Mouse (Mus musculus): ENCODE data around the gene Nr1i2.

GRCm38 (mm10) chr16:38280951-38281350, 13.7 kb downstream of the Nr1i2 start:
- TF ChIP-seq CTCF (IDR thresholded peaks at IDR 0.05; ENCODE audit: control insufficient read depth, insufficient read depth, low read length) = no peak
- TF ChIP-seq POLR2A (IDR thresholded peaks at IDR 0.05; ENCODE audit: borderline replicate concordance, control insufficient read depth, low read depth, low read length) = no peak

Data from bone marrow, adult 2 months (tissue).